Mouse (Mus musculus): ENCODE data around the gene Cilp2. TPM values are rescaled to one million over a fixed set of nuclear protein-coding genes. Genes with fewer than 3 reads are reported as not detected.

The Cilp2 gene
- polyA plus RNA-seq, 1 experiment from 2014 or later, result 0.31 TPM

DNA sequence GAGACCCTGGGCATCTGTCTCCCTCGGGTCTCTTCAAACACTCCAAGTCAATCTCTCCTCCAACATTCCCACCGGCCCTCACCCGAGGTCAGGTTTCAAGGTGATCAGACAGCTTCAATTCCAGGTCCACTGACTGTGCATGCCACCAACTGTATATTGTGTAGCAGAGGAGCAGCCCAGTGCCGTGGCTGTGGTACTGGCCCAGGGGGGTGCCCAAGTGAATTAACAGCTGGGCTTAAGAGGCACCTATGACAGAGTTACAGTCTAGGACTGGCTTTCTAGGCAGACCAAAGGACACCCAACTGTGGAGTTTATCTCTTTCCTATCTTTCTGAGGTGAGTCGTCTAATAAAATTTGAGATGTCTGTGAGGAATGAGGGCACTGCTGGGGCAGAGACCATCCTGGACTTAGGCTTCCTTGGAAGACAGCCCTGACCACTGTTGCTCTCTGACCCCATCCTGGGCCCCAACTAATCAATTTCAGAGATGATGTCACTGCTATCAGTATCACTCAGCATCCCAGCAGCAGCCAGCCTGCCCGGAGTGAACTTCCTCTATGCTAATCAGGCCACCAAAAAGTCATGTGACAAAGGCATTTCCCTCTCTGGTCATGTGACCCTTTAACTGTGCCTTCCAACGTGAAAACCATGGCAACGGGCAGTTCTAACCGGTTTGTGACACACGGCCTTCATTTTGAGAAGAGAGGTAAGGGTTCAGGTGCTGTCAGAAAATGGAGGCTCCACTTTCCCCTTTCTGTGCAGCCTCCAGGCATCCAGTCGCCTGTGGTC, 32.6 kb upstream of the Cilp2 start:
- H3K9me3 ChIP-seq (ENCODE audit: control insufficient read depth, low read length), result no peaks in the 10 kb centered on the region
- H3K36me3 ChIP-seq (ENCODE audit: control insufficient read depth, insufficient read depth, low read length), result peaks cover 2% of the 10 kb centered on the region; the same call in 1 of the 2 replicates
- peaks cover 16% of the 10 kb centered on the region for H3K4me1 ChIP-seq (ENCODE audit: control insufficient read depth, insufficient read depth, low read length)
- WGBS, result 52% methylated on average over 11 of the region's 11 CpGs
- DNase-seq (ENCODE audit: low spot score, missing footprints) (peak; percentile 95), ATAC-seq (ENCODE audit: low FRiP score) (peak; percentile 75)
- H3K9ac ChIP-seq (ENCODE audit: low read length), result peak overlapping the region; percentile 35
- H3K4me3 ChIP-seq (ENCODE audit: low read depth, low read length), result no peak overlapping the region
- H3K27ac ChIP-seq (ENCODE audit: low read depth, low read length), result peak overlapping the region; percentile 42
- peak overlapping the region; percentile 14; the same call in 1 of the 2 replicates for H3K4me2 ChIP-seq
- H3K27me3 ChIP-seq (ENCODE audit: control insufficient read depth, insufficient read depth, low read length), result no peaks in the 10 kb centered on the region

DNA sequence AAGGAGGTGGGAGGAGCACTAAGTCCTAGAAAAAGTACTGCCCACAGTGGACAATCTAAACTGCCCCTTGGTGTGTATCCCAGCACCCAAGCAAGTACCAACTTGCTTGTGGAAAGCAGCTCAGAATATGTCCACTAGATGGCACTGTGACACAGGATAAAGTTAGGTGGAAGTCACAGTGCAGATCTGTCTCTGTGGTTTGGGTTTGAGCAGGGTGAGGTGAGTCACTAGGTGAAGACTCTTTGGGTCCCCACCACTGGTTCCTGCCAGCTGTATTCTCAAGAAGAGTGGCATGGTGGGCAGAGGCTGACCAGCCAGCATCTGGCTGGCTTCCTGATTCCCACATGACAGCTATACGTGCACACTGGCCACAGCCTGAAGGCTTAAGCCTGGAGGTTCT, 31.5 kb upstream of the Cilp2 start:
- Histone ChIP-seq H3K4me3 (ENCODE audit: low read depth, low read length) (no peak overlapping the region), H3K9me3 (ENCODE audit: control insufficient read depth, low read length) (no peaks in the 10 kb centered on the region), H3K4me1 (ENCODE audit: control insufficient read depth, insufficient read depth, low read length) (peaks cover 16% of the 10 kb centered on the region), H3K9ac (ENCODE audit: low read length) (no peak overlapping the region), H3K27me3 (ENCODE audit: control insufficient read depth, insufficient read depth, low read length) (no peaks in the 10 kb centered on the region), H3K27ac (ENCODE audit: low read depth, low read length) (no peak overlapping the region), H3K4me2 (no peak overlapping the region), H3K36me3 (ENCODE audit: control insufficient read depth, insufficient read depth, low read length) (peaks cover 8% of the 10 kb centered on the region; the same call in 1 of the 2 replicates)
- peak; percentile 52 for ATAC-seq (ENCODE audit: low FRiP score)
- peak; percentile 97 for DNase-seq (ENCODE audit: low spot score, missing footprints)
- WGBS, result 83% methylated on average over 1 of the region's 1 CpGs

DNA sequence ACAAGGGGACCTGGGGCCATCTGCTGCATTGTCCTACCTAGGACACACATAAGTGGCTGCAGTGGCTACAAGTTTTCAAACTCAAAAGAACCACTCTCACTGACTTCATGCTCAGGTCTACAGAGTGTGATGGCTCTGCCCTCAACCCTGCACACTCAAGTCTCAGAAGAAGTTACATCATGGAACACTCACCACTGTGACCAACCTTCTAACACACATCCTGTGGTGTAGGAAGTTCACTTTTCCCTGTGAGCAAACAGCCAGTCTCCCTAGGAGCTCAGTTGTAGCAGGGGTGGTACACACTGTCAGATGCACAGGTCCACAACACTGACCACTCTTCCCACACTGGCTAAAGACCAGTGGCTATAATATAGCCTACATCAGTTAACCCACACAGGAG, 31.0 kb upstream of the Cilp2 start:
- Histone ChIP-seq H3K27ac (ENCODE audit: low read depth, low read length) (no peak overlapping the region), H3K36me3 (ENCODE audit: control insufficient read depth, insufficient read depth, low read length) (peaks cover 12% of the 10 kb centered on the region; the same call in 1 of the 2 replicates), H3K9me3 (ENCODE audit: control insufficient read depth, low read length) (no peaks in the 10 kb centered on the region), H3K4me2 (no peak overlapping the region), H3K4me1 (ENCODE audit: control insufficient read depth, insufficient read depth, low read length) (peaks cover 16% of the 10 kb centered on the region), H3K27me3 (ENCODE audit: control insufficient read depth, insufficient read depth, low read length) (no peaks in the 10 kb centered on the region), H3K9ac (ENCODE audit: low read length) (no peak overlapping the region), H3K4me3 (ENCODE audit: low read depth, low read length) (no peak overlapping the region)
- DNase-seq (ENCODE audit: low spot score, missing footprints), result no peak
- peak; percentile 14 for ATAC-seq (ENCODE audit: low FRiP score)

DNA sequence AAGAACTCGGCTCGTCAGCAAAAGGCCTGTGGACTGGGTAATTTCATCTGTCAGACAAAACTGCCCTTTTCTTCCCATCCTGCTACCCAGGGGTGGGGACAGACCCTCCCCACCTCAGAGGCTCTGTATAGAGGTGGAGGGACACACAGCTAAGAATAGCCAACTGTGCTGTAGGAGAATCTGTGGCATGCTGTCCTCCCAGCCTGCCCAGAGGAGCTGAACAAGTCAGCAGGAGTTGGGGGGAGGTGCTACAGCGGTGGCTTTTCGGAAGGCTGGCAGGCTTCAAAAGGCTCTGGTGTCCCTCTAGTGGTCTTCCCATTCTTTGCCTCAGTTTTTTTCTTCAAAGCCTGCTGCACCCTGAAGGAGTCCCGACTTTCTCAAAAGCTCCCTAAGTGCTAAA, 28.3 kb upstream of the Cilp2 start:
- Histone ChIP-seq H3K4me1 (ENCODE audit: control insufficient read depth, insufficient read depth, low read length) (peaks cover 10% of the 10 kb centered on the region), H3K4me2 (no peak overlapping the region), H3K27ac (ENCODE audit: low read depth, low read length) (no peak overlapping the region), H3K9me3 (ENCODE audit: control insufficient read depth, low read length) (no peaks in the 10 kb centered on the region), H3K27me3 (ENCODE audit: control insufficient read depth, insufficient read depth, low read length) (no peaks in the 10 kb centered on the region), H3K4me3 (ENCODE audit: low read depth, low read length) (no peak overlapping the region), H3K36me3 (ENCODE audit: control insufficient read depth, insufficient read depth, low read length) (peaks cover 32% of the 10 kb centered on the region), H3K9ac (ENCODE audit: low read length) (no peak overlapping the region)
- whole genome bisulfite sequencing, result 39% methylated on average over 5 of the region's 5 CpGs
- ATAC-seq (ENCODE audit: low FRiP score), result no peak
- DNase-seq (ENCODE audit: low spot score, missing footprints), result peak; percentile 82

DNA sequence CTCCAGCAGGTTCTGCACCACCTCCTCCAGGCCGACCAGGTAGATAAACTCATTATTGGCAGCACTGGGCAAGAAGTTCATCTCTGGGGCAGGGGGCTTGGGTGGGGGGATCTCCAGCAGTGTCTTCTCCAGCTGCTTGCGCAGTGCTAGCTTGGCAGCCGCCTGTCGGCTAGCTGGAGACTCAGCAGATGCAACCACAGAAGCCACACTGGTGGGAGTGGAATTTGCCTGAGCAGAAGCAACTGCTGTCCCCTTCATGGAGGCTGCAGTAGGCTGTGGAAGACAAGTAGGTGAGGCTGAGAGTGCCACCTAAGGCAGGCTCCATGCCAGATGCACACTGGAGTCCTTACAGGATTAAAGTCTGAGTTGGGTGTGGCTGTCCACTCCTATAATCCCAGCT, 27.0 kb upstream of the Cilp2 start:
- H3K9ac ChIP-seq (ENCODE audit: low read length), result no peak overlapping the region
- H3K4me1 ChIP-seq (ENCODE audit: control insufficient read depth, insufficient read depth, low read length), result no peaks in the 10 kb centered on the region
- H3K36me3 ChIP-seq (ENCODE audit: control insufficient read depth, insufficient read depth, low read length), result peaks cover 39% of the 10 kb centered on the region
- no peak overlapping the region for H3K4me2 ChIP-seq
- no peak for ATAC-seq (ENCODE audit: low FRiP score)
- WGBS, result 91% methylated on average over 4 of the region's 4 CpGs
- no peaks in the 10 kb centered on the region for H3K9me3 ChIP-seq (ENCODE audit: control insufficient read depth, low read length)
- DNase-seq (ENCODE audit: low spot score, missing footprints), result no peak
- H3K4me3 ChIP-seq (ENCODE audit: low read depth, low read length), result no peak overlapping the region
- no peak overlapping the region for H3K27ac ChIP-seq (ENCODE audit: low read depth, low read length)
- no peaks in the 10 kb centered on the region for H3K27me3 ChIP-seq (ENCODE audit: control insufficient read depth, insufficient read depth, low read length)

DNA sequence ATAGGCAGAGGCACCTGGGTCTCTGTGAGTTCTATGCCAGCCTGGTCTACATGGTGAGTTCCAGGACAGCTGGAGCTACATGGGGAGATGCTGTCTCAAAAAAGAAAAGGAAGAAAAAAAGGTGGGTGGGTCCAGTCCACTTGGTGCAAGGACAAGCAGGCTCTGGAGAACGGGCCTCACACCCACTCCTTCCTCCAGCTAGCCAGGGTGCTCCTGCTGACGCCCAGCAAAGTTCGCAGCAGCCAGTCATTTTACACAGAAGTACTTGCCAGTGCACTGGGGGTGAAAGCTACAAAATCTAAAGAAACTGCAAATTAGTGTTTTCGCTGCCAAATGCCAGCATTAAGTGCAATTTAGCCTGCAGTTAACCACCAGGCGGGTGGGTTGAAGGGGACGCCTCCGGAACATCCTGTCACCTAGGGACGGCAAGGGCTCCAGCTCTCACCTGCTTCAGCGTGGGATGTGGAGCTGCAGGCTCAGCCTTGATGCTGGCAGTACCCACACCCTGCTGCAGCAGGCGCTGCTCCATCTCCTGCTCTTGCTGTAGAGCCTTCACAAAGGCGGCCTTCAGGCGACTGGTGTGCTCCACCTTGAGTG, 25.1 kb upstream of the Cilp2 start:
- no peak for DNase-seq (ENCODE audit: low spot score, missing footprints)

DNA sequence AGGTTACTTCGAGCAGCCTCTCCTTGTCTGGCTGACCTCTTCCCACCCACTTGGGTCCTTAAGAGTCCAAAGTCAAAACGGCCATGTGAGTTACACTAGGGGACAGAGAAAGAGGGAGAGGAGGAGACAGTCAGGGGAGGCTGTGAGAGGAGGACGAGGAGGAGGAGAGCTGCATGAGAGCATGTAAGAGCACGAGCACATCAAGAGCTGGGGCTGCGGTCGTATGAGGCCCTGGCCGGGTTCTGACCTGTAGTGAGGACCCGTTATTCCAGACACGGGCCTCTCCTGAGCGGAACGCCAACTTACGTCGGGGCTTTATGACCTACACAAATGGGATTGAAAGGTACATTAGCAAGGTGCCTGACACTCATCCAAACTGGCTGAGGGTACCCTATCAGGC, 24.4 kb upstream of the Cilp2 start:
- Histone ChIP-seq H3K9ac (ENCODE audit: low read length) (no peak overlapping the region), H3K9me3 (ENCODE audit: control insufficient read depth, low read length) (no peaks in the 10 kb centered on the region), H3K27me3 (ENCODE audit: control insufficient read depth, insufficient read depth, low read length) (no peaks in the 10 kb centered on the region), H3K27ac (ENCODE audit: low read depth, low read length) (no peak overlapping the region), H3K4me2 (no peak overlapping the region), H3K36me3 (ENCODE audit: control insufficient read depth, insufficient read depth, low read length) (peaks cover 37% of the 10 kb centered on the region), H3K4me1 (ENCODE audit: control insufficient read depth, insufficient read depth, low read length) (no peaks in the 10 kb centered on the region), H3K4me3 (ENCODE audit: low read depth, low read length) (no peak overlapping the region)
- WGBS, result 92% methylated on average over 13 of the region's 13 CpGs
- DNase-seq (ENCODE audit: low spot score, missing footprints), result no peak
- no peak for ATAC-seq (ENCODE audit: low FRiP score)

More for the DNA sequence above, 25.1 kb upstream of the Cilp2 start:
- Histone ChIP-seq H3K27ac (ENCODE audit: low read depth, low read length) (no peak overlapping the region), H3K36me3 (ENCODE audit: control insufficient read depth, insufficient read depth, low read length) (peaks cover 37% of the 10 kb centered on the region), H3K9ac (ENCODE audit: low read length) (no peak overlapping the region), H3K4me3 (ENCODE audit: low read depth, low read length) (no peak overlapping the region), H3K4me2 (no peak overlapping the region), H3K4me1 (ENCODE audit: control insufficient read depth, insufficient read depth, low read length) (no peaks in the 10 kb centered on the region), H3K9me3 (ENCODE audit: control insufficient read depth, low read length) (no peaks in the 10 kb centered on the region), H3K27me3 (ENCODE audit: control insufficient read depth, insufficient read depth, low read length) (no peaks in the 10 kb centered on the region)
- 89% methylated on average over 12 of the region's 12 CpGs for WGBS
- ATAC-seq (ENCODE audit: low FRiP score), result no peak

DNA sequence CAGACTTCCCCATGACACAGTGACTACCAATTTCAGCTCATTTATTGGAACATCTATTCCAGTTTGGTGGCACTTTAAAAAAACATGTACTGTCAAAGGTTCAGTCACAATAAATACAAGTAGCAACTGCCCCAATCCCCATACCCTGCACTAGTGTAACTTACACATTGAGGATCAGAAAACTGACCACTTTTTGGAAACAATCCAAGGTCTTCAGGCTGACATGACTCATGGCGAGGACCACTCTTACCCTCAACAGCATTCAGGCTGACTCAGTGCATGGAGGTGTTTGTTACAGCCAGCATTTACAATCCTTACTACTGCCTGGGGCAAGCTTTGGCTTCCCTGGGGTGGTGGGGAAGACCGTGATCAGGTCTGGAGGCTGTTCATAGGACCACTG, 19.6 kb upstream of the Cilp2 start:
- WGBS, result 89% methylated on average over 2 of the region's 2 CpGs
- DNase-seq (ENCODE audit: low spot score, missing footprints) (no peak), ATAC-seq (ENCODE audit: low FRiP score) (no peak)
- Histone ChIP-seq H3K9me3 (ENCODE audit: control insufficient read depth, low read length) (no peaks in the 10 kb centered on the region), H3K27ac (ENCODE audit: low read depth, low read length) (no peak overlapping the region), H3K9ac (ENCODE audit: low read length) (no peak overlapping the region), H3K27me3 (ENCODE audit: control insufficient read depth, insufficient read depth, low read length) (no peaks in the 10 kb centered on the region), H3K4me3 (ENCODE audit: low read depth, low read length) (no peak overlapping the region), H3K4me2 (no peak overlapping the region), H3K36me3 (ENCODE audit: control insufficient read depth, insufficient read depth, low read length) (peaks cover 18% of the 10 kb centered on the region; the same call in 1 of the 2 replicates), H3K4me1 (ENCODE audit: control insufficient read depth, insufficient read depth, low read length) (peaks cover 8% of the 10 kb centered on the region)

DNA sequence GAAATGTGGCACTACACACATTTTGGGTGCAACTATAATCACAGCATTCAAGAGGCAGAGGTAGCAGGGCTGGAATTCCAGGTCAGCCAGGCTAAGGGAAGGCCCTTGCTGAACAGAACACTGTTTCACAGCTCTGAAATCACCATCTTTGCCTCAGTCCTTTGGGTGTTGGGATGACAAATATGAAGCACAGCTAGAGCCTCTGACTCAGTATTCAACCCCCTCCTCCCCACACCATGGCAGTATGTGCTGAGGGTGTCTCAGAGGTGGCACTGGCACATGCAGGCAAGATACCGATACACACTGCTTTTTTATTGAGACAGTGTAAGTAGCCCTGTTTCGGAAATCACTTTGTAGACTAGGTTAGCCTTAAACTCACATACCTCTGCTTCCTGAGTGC, 18.8 kb upstream of the Cilp2 start:
- ATAC-seq (ENCODE audit: low FRiP score), result no peak
- DNase-seq (ENCODE audit: low spot score, missing footprints), result peak; percentile 69
- WGBS, result 90% methylated on average over 2 of the region's 2 CpGs
- Histone ChIP-seq H3K27me3 (ENCODE audit: control insufficient read depth, insufficient read depth, low read length) (no peaks in the 10 kb centered on the region), H3K9me3 (ENCODE audit: control insufficient read depth, low read length) (no peaks in the 10 kb centered on the region), H3K9ac (ENCODE audit: low read length) (no peak overlapping the region), H3K4me2 (no peak overlapping the region), H3K36me3 (ENCODE audit: control insufficient read depth, insufficient read depth, low read length) (peaks cover 12% of the 10 kb centered on the region; the same call in 1 of the 2 replicates), H3K27ac (ENCODE audit: low read depth, low read length) (no peak overlapping the region), H3K4me1 (ENCODE audit: control insufficient read depth, insufficient read depth, low read length) (peaks cover 13% of the 10 kb centered on the region), H3K4me3 (ENCODE audit: low read depth, low read length) (no peak overlapping the region)
